Mouse (Mus musculus) heart, adult 2 months (tissue): Measurements from ENCODE around the gene Tfap4.
A peak's percentile ranks its signal among the peaks of the same experiment; 100 is the strongest.

Experiments
- CTCF ChIP-seq: fragments of 200-600 bp; IDR thresholded peaks from 2 replicates; pipeline ENCODE4 v1.8.1; 2022; ENCODE audit warnings: antibody characterized with exemption, mild to moderate bottlenecking, moderate library complexity
- EP300 ChIP-seq: fragments of 200-500 bp; IDR thresholded peaks from 2 replicates; pipeline ENCODE4 v1.6.1; 2011; ENCODE audit warnings: low read depth, low read length, control low read depth; ENCODE audit not compliant: insufficient read depth
- POLR2A ChIP-seq: fragments of 200-500 bp; IDR thresholded peaks from 2 replicates; pipeline ENCODE4 v1.6.1; 2011; ENCODE audit warnings: mild to moderate bottlenecking, low read depth, low read length, control low read depth; ENCODE audit not compliant: insufficient read depth

DNA sequence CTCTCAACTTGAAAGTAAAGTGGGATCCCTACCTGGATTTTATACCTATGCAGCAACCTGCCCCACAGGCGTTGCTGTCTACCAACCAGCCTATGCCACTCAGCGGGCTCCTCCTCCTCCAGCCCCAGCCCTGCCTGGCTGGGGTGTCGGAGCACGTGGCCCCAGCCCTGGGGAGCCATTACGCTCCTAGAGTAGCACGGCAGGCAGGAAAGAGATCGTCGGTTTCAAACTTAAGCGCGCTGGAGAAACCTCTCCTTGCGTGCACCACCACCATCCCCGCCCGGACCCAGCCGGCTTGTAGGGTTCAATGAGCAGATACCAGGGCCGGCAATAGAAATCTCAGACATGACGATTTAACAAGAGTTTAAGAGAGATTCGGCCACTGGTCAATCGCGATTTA lies 1.7 kb downstream of the Tfap4 start:
- TF ChIP-seq CTCF (no peak), POLR2A (no peak; the same call in 1 of the 2 replicates), EP300 (0 out of 2 replicates have a peak, but pooled peaks have one; percentile 11)
